Mouse (Mus musculus): ENCODE measurements at regions not wholly inside any gene's neighbourhood (a gene's known extent, or its start where the extent isn't known, plus 50 kb on each side); places are given as distances from the start of the nearest gene placed in this dataset.
A peak's percentile ranks its signal among the peaks of the same experiment; 100 is the strongest.
"Not testable (repeated sequence)": the region's sequence is repeated elsewhere in the genome, so short reads cannot be mapped to it uniquely, and the experiment has no call there.

GRCm38 (mm10) chr19:29869526-29869925 is 55.4 kb upstream of the Il33 start:
- Histone ChIP-seq H3K27ac (ENCODE audit: insufficient read depth, low read depth, low read length, poor library complexity, severe bottlenecking) (no peak overlapping the region), H3K4me3 (ENCODE audit: insufficient read depth in 1 of 2, low read depth in 1 of 2, low read length in 2 of 2, poor library complexity in 1 of 2, severe bottlenecking in 1 of 2) (no peak overlapping the region), H3K9me3 (ENCODE audit: control insufficient read depth, insufficient read depth, low read depth, low read length) (no peaks in the 10 kb centered on the region), H3K9ac (ENCODE audit: insufficient read depth, low read depth, low read length, poor library complexity, severe bottlenecking) (no peak overlapping the region), H3K36me3 (ENCODE audit: control insufficient read depth, insufficient read depth, low read length, poor library complexity, severe bottlenecking) (no peaks in the 10 kb centered on the region), H3K4me1 (ENCODE audit: control insufficient read depth in 2 of 2, insufficient read depth in 2 of 2, low read length in 2 of 2, poor library complexity in 1 of 2) (peaks cover 0 to 6% of the 10 kb centered on the region in 2 experiments; a peak in 1 of 4 replicates)
- in situ Hi-C loops (cut with MboI; ENCODE audit: low sequenced_read_pairs in 2 of 2, unreplicated experiment in 2 of 2), result no loop called here
- no peak for DNase-seq (ENCODE audit: low read depth, low spot score)
- TF ChIP-seq ZNF384 (IDR thresholded peaks at IDR 0.05; ENCODE audit: low read depth, low read length) (no peak), ZC3H11A (IDR thresholded peaks at IDR 0.05; ENCODE audit: borderline replicate concordance, low read depth, low read length) (no peak), MAFK (IDR thresholded peaks at IDR 0.05; ENCODE audit: insufficient read depth, low read depth, low read length) (no peak)

- H3K36me3 ChIP-seq (ENCODE audit: control insufficient read depth, insufficient read depth, low read length, poor library complexity, severe bottlenecking); DNase-seq (ENCODE audit: low read depth, low spot score); H3K27ac ChIP-seq (ENCODE audit: insufficient read depth, low read depth, low read length, poor library complexity, severe bottlenecking); H3K4me1 ChIP-seq (ENCODE audit: control insufficient read depth in 2 of 2, insufficient read depth in 2 of 2, low read length in 2 of 2, poor library complexity in 1 of 2); H3K4me3 ChIP-seq (ENCODE audit: insufficient read depth in 1 of 2, low read depth in 1 of 2, low read length in 2 of 2, poor library complexity in 1 of 2, severe bottlenecking in 1 of 2); in situ Hi-C loops (cut with MboI; ENCODE audit: low sequenced_read_pairs in 2 of 2, unreplicated experiment in 2 of 2); H3K9me3 ChIP-seq (ENCODE audit: control insufficient read depth, insufficient read depth, low read depth, low read length); H3K9ac ChIP-seq (ENCODE audit: insufficient read depth, low read depth, low read length, poor library complexity, severe bottlenecking): not testable (repeated sequence)
These were observed 55.9 kb upstream of the Ranbp6 start for GRCm38 (mm10) chr19:29868681-29869080.

- no peaks in the 10 kb centered on the region for H3K36me3 ChIP-seq (ENCODE audit: control insufficient read depth, insufficient read depth, low read length, poor library complexity, severe bottlenecking)
- no peaks in the 10 kb centered on the region for H3K9me3 ChIP-seq (ENCODE audit: control insufficient read depth, insufficient read depth, low read depth, low read length)
- H3K27ac ChIP-seq (ENCODE audit: insufficient read depth, low read depth, low read length, poor library complexity, severe bottlenecking), result no peak overlapping the region
- peaks cover 0 to 6% of the 10 kb centered on the region in 2 experiments; a peak in 1 of 4 replicates for H3K4me1 ChIP-seq (ENCODE audit: control insufficient read depth in 2 of 2, insufficient read depth in 2 of 2, low read length in 2 of 2, poor library complexity in 1 of 2)
- no peak for TF ChIP-seq ZC3H11A (IDR thresholded peaks at IDR 0.05; ENCODE audit: borderline replicate concordance, low read depth, low read length)
- no peak for TF ChIP-seq ZNF384 (IDR thresholded peaks at IDR 0.05; ENCODE audit: low read depth, low read length)
- TF ChIP-seq MAFK (IDR thresholded peaks at IDR 0.05; ENCODE audit: insufficient read depth, low read depth, low read length), result no peak
- H3K4me3 ChIP-seq (ENCODE audit: insufficient read depth in 1 of 2, low read depth in 1 of 2, low read length in 2 of 2, poor library complexity in 1 of 2, severe bottlenecking in 1 of 2), result no peak overlapping the region
- DNase-seq (ENCODE audit: low read depth, low spot score), result no peak
- H3K9ac ChIP-seq (ENCODE audit: insufficient read depth, low read depth, low read length, poor library complexity, severe bottlenecking), result no peak overlapping the region
- in situ Hi-C loops (cut with MboI; ENCODE audit: low sequenced_read_pairs in 2 of 2, unreplicated experiment in 2 of 2), result no loop called here
These were observed 54.0 kb upstream of the Ranbp6 start for GRCm38 (mm10) chr19:29866822-29867221.

GRCm38 (mm10) chr19:29865142-29865541 is 52.4 kb upstream of the Ranbp6 start:
- H3K36me3 ChIP-seq (ENCODE audit: control insufficient read depth, insufficient read depth, low read length, poor library complexity, severe bottlenecking), result no peaks in the 10 kb centered on the region
- H3K9ac ChIP-seq (ENCODE audit: insufficient read depth, low read depth, low read length, poor library complexity, severe bottlenecking), result no peak overlapping the region
- DNase-seq (ENCODE audit: low read depth, low spot score), result peak; percentile 49
- H3K9me3 ChIP-seq (ENCODE audit: control insufficient read depth, insufficient read depth, low read depth, low read length), result no peaks in the 10 kb centered on the region
- TF ChIP-seq ZNF384 (IDR thresholded peaks at IDR 0.05; ENCODE audit: low read depth, low read length) (no peak), HCFC1 (IDR thresholded peaks at IDR 0.05; ENCODE audit: borderline replicate concordance, insufficient read depth, low read length) (no peak), CHD2 (IDR thresholded peaks at IDR 0.05; ENCODE audit: low read depth, low read length) (no peak), ZC3H11A (IDR thresholded peaks at IDR 0.05; ENCODE audit: borderline replicate concordance, low read depth, low read length) (no peak), MAFK (IDR thresholded peaks at IDR 0.05; ENCODE audit: insufficient read depth, low read depth, low read length) (no peak)
- H3K27ac ChIP-seq (ENCODE audit: insufficient read depth, low read depth, low read length, poor library complexity, severe bottlenecking), result no peak overlapping the region
- no peak overlapping the region for H3K4me3 ChIP-seq (ENCODE audit: insufficient read depth in 1 of 2, low read depth in 1 of 2, low read length in 2 of 2, poor library complexity in 1 of 2, severe bottlenecking in 1 of 2)
- peaks cover 0 to under 1% of the 10 kb centered on the region in 2 experiments; a peak in 1 of 4 replicates for H3K4me1 ChIP-seq (ENCODE audit: control insufficient read depth in 2 of 2, insufficient read depth in 2 of 2, low read length in 2 of 2, poor library complexity in 1 of 2)
- in situ Hi-C loops (cut with MboI; ENCODE audit: low sequenced_read_pairs in 2 of 2, unreplicated experiment in 2 of 2), result no loop called here

- Histone ChIP-seq H3K9ac (ENCODE audit: insufficient read depth, low read depth, low read length, poor library complexity, severe bottlenecking) (no peak overlapping the region), H3K27ac (ENCODE audit: insufficient read depth, low read depth, low read length, poor library complexity, severe bottlenecking) (no peak overlapping the region), H3K36me3 (ENCODE audit: control insufficient read depth, insufficient read depth, low read length, poor library complexity, severe bottlenecking) (no peaks in the 10 kb centered on the region), H3K4me1 (ENCODE audit: control insufficient read depth in 2 of 2, insufficient read depth in 2 of 2, low read length in 2 of 2, poor library complexity in 1 of 2) (no peaks in the 10 kb centered on the region), H3K4me3 (ENCODE audit: insufficient read depth in 1 of 2, low read depth in 1 of 2, low read length in 2 of 2, poor library complexity in 1 of 2, severe bottlenecking in 1 of 2) (no peak overlapping the region), H3K9me3 (ENCODE audit: control insufficient read depth, insufficient read depth, low read depth, low read length) (no peaks in the 10 kb centered on the region)
- no peak for TF ChIP-seq MAFK (IDR thresholded peaks at IDR 0.05; ENCODE audit: insufficient read depth, low read depth, low read length)
- no peak for TF ChIP-seq ZNF384 (IDR thresholded peaks at IDR 0.05; ENCODE audit: low read depth, low read length)
- TF ChIP-seq CHD2 (IDR thresholded peaks at IDR 0.05; ENCODE audit: low read depth, low read length), result no peak
- TF ChIP-seq ZC3H11A (IDR thresholded peaks at IDR 0.05; ENCODE audit: borderline replicate concordance, low read depth, low read length), result no peak
- TF ChIP-seq HCFC1 (IDR thresholded peaks at IDR 0.05; ENCODE audit: borderline replicate concordance, insufficient read depth, low read length), result no peak
- no peak for DNase-seq (ENCODE audit: low read depth, low spot score)
- in situ Hi-C loops (cut with MboI; ENCODE audit: low sequenced_read_pairs in 2 of 2, unreplicated experiment in 2 of 2), result no loop called here
These were observed 50.0 kb upstream of the Ranbp6 start for GRCm38 (mm10) chr19:29862808-29863207.
